Mouse (Mus musculus) small intestine, adult 2 months (tissue): ENCODE results near the gene Fis1.

ENCODE experiments used
- CTCF ChIP-seq: fragments of 200-500 bp; IDR thresholded peaks from 2 replicates; pipeline ENCODE4 v1.5.1; 2012; ENCODE audit warnings: low read depth, mild to moderate bottlenecking, control low read depth, inconsistent platforms, low read length, moderate library complexity, mixed read lengths; ENCODE audit not compliant: insufficient replicate concordance, insufficient read length; ENCODE audit errors: extremely low read depth
- POLR2A ChIP-seq: fragments of 200-500 bp; IDR thresholded peaks from 2 replicates; pipeline ENCODE4 v1.6.1; 2012; ENCODE audit warnings: low read depth, mild to moderate bottlenecking, control low read depth, inconsistent platforms, low read length, moderate library complexity

DNA sequence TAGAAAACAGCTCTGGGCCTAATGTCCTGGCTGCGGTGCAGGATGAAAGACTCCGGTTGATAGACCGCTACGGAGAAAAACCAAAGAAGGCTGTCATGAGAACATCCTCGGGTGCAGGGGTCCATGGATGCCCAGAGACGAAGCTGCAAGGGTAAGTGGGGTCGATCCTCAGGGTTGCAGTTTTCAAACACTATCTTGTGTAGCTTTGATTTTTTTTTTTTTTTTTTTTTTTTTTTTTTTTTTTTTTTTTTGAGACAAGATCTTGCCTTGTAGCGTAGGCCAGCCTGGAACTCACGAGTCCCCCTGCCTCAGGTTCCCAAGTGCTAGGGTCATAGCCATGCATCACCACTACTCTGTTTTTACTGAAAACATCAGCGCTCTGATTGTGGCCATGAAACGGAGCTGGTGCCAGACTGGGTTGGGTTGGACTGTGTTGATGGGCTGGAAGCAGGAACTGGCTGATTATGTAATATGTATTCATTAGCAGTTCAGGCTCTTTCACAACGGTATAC, 421 bp downstream of the Fis1 start:
- TF ChIP-seq POLR2A = no peak
- no peak for TF ChIP-seq CTCF
